Mouse (Mus musculus): ENCODE measurements around the gene Tshz3. TPM values are rescaled to one million over a fixed set of nuclear protein-coding genes. Genes with fewer than 3 reads are reported as not detected.
A peak's percentile ranks its signal among the peaks of the same experiment; 100 is the strongest.

Gene Tshz3
- total RNA-seq, 2 experiments from 2014 or later = 5.5 to 6.1 TPM

DNA sequence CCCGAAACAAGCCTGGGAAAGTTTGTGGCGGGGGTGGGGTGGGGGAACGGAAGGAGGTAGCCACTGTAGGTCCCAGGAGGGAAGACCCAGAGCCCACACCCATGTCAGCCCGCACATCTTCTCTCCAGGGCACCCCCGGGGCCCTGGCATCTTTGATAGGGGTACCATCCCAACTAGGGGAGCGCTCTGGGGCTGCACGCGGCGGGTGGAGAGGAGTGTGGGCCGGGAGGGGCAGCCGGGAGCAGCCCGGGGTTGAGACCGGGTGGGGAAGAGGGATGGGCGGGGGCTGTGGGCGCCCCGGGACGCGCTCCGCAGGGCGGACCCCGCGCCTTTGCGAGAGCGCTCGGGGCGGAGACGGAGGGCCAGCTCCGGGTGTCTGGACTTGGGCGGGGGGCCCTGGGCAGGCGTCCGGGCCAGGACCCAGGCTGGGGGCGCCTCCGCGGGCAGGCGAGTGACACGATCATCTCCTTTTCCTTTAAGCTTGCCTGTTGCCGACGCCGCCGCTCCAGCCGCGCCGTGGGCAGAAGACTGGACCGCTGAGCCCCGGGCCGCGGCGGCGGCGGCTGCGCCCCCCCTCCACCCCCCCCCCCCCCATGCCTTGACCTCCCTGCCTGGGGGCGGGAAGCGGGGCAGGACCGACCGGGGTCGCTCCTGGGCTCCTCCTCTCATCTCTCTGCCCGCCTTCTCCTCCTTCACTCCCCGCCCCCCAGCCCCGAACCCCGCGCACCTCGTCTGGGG is 631 bp upstream of the Tshz3 start:
- DNase-seq = peak; percentile 63

DNA sequence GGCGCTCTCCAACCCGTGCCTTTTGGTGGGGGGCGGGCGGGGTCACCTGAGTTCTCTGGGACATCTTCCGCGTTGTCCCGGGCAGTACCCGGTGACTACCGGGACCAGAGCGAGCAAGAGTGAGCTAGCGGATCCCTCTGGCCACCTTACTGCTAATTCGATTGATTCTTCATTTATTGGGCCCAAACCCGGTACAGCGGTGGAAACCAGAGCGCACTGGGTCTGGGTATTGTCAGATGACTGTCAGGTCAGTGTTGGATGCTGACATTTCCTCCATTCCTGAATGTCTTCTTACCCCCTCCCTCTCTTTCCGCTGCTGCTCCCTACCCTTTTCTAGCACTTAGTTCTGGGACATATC is 650 bp downstream of the Tshz3 start:
- DNase-seq = no peak

DNA sequence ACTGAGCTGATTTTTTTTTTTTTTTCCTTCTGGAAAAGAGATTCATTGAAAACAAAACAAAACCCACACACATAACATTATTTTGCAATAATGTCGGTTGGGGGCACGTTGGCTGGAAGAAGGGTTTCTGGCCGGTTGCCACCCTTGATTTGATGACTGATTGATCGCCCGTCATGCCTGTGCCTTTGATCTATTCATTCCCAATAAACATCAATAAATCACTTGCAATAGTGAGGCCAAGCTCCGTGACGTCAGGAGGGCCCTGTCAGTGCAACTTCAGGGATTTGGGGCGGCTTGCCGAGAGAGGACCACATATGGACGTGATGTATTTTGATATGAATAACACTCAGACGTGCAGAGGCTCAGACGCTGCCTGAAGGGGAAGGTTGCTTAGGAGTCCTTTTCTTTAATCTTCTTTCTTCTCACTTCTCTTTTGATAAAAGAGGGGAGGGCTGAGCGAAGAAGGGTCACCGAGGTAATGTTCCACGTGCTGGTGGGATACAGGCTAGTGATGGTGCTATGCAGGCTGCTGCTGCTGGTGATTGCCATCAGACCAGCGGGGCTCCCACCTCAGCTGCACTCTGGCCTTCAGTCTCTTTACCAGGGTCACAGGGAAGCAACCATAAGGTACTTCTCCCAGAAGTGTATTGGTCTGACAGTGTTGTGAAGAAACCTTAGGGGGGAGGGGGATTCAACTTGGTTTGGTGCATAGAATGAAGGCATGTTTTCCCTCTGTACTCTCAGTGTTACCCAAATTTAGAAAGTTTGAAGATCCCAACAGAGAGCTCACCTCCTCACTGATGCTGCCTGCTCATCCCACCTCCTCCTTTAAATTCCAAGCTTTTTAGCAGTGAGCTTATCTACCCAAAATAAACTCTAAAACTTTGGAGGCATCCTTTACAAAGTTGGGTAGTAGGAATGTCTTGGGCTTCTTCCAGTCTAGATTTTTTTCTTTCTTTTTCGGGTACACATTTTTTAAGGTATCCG is 1.4 kb downstream of the Tshz3 start:
- no peak for DNase-seq

DNA sequence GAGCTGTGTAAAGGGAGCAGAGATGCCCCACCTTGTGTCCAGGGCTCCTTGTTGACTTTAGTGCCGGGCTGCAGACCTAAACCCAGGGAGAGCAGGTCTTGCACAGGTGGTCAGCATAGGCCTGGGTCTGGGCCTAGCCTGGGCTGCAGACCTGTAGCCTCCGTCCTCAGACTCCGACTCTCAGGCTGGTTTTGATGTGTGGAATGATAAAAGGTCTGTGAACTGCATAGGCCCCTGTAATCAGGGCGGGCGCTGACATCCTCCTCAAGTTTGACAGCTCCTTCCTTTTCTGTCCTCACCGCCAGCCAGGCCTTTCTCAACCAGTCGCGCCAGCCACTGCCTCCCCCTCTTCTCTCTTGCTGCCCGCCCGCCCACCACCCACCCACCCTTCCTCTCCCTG is 8.7 kb downstream of the Tshz3 start:
- DNase-seq = no peak

DNA sequence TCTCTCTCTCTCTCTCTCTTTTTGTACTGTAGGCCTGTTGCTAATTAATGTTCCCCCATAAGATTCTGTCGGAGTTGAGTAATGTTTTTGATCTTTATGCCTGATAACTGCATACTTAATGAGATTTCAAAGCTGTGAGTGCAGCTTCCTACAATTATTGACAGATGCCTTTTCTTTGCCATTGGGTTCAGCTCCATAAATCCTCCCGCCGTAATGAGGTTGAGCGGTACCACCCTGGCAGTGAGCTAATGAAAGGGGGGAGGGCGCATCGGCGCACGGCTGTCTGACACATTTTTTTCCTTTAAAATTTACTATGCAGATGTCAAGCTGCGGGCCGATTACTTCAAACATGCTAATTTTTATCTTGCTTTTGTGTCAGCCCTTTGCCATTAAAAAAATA is 9.3 kb downstream of the Tshz3 start:
- DNase-seq = no peak

DNA sequence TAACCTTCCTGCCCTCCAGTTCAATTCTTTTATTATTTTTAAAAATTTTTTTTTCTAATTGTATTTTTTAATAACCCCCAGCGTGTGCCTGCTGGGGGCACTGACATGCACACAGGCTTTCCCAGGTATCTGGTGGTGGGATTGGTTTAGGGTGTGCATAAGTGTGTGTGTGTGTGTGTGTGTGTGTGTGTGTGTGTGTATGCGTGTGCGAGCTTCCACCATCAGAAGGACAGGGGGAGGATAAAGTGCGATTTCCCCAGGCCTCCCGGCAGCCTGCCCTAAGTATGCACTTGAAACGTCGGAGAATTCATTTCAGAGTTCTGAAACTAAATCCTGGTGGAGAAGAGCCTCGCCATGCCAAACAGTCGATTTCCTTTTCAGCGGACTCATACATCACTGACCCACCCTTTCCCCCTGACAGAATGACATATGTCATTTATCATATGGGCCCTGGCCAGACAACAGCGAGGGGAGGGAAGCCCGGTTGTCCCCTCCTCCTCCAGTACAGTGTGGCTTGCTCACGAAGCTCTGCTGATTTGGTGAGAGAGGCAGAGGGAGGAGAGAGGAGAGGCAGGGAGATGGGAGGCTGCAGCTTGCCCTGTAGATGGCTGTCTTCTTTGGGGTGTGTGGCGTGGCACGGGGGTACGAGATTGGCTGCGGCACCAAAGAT is 9.9 kb downstream of the Tshz3 start:
- no peak for DNase-seq

DNA sequence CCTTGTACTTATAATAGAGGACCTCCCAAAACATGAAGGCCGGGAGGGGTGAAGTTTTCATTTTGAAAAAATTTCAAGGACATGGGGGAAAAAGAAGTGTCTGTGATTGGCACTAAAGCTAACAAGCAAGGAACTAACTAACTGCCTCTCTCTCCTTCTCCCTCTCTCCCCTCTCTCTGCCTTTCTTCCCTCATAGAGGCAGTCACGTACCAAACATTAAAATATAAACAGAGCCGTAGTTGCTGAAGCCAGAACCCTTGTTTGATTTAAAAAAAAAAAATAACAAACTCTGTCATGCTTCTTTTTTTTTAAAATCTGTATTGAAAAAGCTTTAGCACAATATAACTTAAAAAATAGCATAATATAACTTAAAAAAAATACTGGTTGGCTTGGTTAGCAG is 10.9 kb downstream of the Tshz3 start:
- no peak for DNase-seq

DNA sequence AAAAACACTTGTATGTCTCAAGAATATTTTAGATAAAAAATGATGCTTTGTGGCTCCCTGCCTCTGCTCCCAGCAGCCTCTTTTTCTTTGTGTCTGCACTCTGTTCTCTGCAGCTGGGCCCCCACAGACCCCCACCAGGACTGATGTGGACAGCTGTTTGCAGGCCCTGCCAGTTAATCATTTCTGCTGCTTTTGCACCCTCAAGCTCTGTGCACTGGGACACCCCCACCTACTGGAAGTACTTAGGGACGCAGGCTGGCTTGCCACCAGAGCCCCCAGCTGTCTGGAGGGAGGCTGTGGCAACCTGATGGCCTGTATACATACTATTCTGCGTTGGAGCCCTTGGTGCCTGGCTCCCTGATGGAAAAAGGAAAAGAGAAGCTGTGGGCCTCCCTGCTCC is 11.3 kb downstream of the Tshz3 start:
- DNase-seq = peak; percentile 69

DNA sequence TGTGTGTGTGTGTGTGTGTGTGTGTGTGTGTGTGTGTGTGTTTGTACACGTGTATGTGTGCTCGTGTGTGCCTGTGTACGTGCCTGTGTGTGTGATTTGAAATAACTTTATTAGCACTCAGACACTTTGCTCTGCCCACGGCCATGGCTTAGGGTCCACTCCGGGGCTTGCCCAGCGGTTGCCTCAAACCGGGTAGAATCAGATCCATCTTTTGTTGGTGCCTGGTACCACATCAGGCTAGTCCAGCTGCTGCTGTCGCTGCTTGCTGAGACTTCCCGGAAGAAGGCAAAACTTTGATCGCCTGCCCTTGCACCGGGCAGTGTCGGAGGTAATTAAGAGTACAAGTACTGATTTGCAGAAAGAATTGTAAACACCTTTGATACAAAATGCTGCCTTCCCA is 12.1 kb downstream of the Tshz3 start:
- DNase-seq = no peak

DNA sequence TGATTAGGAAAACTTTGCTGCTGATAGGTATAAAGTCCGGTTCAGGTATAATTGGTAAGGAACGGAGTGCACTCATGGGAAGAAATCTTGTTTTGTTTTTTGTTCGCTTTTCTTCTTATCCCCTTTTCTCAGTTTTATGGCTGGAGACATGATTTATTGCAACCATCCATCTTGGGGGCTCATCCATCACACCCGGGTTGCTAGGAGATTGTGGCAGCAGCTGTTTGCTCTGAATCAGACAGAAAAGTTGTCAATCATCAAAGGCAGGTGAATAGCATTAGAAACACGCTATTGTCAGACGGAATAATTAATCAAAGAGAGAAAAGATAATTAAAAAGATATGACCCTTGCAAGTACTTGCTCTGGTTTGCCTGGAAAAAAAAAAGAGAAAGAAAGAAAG is 12.5 kb downstream of the Tshz3 start:
- DNase-seq = no peak

DNA sequence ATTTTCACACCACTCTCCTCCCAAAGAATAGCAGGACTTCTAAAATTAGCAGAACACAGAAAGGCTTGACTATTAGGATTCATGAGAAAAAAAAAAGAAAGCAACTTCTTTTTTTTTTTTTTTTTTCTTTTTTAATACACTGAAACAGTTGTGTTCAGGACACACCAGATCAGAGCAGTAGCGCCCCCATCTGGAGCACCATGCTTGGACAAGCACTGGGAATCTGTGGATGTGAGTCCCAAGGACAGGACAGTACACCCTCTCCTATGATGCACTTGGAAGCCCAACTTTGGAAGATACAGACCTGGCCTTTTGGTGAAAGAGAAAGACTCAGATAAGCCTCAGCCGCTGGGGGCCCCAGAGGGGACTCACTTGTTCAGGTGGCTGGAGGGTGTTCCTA is 13.8 kb downstream of the Tshz3 start:
- peak; percentile 52 for DNase-seq

DNA sequence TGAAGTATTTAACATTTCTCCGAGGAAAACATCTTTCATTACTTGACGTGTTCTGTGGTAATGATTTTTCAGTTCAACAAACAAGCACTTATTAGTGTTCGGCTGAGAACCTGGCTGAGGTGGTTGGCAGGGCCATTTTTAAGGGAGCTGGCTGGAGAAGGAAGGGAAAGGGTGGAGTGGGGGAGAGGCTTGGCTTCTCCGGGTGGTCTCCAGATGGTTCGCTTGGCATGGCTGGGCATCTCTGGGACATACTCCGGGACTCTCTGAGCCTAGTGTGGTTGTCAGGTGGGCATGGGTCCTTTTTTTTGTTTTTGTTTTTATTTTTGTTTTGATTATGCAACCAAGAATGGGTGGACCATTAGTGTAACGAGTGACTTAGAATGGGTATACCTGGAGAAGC is 16.4 kb downstream of the Tshz3 start:
- DNase-seq = no peak

DNA sequence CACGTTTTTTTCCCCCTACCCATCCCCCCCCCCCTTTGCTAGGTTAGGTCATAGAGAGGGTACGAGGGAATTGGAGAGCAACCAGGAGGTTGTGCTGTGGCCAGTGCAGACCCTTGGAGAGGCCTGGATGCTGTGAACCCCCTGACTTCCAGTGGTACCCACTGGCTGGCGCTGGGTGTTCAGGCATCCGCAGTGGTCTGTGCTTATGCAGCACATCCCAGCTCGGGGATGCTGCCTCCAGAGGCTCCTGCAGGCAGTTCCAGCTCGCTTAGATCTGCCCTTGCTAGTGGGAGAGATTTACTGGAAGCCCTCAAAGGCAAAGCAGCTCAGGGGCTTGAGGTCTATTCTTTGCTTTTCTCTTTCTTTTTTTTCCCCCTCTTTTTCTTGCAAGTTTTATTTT is 19.3 kb downstream of the Tshz3 start:
- DNase-seq = no peak

DNA sequence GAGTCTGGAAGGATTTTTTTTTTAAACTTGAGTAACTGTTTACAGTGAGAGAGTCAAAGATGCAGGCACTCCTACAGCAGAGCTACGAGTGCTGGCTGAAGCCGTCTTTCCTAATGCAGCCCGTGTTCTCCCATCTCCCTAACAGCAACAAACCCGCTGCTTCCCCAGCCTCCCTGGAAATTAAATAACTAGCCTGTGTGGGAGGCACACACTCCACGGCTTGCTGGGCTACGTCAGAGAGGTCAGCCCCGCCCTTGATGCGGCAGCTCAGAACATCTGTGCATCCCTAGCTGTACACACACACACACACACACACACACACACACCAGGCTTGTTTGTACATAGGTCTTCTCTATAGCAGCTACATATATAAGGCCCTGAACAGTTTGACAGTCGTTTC is 22.9 kb downstream of the Tshz3 start:
- DNase-seq = peak; percentile 39

DNA sequence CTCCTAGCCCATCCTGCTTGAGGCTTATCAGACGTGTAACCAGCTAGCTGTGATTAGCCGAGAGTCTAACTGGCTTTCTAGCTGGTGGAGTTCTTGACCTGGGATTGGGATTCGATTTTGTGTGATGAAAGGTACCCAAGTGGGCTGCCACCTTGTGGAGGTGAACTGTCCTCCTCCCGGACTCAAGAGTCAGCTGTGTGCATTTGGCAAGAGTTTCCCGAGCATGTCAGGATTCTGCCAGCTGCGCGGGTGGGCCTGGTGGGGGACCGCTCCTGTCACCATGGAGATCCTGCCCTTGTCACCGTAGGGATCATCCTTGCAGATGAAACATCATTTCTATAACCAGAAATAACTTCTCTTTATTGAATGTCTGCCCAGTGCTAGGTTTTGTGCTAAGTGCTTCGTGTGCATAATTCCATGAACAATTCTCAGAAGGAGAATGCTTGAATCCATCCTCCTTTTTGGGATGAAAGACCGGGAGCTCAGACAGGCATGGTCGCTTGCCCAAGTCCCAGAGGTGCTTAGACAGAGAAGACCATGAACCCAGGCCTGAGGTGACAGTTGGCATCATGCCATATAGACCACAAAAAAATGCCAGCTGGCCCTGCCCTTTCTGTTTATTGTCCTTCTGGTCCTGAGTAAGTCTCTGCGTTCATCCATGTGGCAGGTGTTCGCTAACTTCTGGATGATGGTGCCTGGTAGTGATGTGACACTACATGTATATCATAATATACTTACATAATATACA is 38.6 kb downstream of the Tshz3 start:
- DNase-seq = no peak

DNA sequence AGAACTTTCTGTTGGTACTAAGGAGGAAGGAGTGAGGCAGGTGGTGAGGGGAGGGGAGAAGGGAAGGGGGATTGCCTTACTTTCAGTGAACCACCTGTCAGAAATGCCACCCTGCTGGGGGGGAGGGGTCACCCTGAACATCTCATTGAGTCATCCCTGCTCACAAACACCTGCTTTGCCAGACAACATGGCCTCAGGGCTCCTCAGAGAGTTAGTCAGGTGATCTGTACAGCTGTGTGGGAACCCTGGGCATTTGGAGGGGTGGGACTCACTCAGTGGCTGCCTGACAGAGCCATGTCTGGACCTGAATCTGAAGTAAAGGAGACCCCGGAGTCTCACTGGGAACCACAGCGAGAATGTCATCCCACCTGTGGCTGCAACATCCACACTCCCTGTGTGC is 53.6 kb downstream of the Tshz3 start:
- DNase-seq = no peak

DNA sequence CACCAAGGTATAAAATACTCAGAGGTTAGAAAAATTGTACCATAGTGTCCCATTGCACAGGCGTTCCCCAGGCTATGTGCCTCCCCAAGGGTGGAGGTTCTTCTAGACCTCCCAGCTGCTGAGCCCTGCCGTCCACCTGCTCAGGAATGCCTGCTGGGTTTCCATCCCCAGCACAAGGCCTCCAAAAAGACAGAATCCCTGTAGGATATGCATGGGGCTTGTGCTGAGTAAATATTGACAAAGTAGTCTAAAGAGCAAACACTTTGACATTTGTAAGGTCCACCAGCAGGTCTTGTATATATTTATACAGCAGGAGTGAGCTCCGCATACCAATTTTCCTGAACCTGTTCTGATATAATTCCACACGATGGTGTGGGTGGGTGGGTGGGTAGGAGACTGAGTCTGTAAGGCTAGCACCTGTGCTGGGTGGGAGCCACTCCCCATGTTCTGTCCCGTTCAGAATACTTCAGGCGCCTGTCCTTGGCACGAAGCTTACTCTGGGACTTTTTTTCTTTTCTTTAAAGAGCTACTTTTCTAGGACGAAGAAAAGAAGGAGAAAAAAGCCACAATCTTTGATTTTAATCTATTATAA is 69.7 kb downstream of the Tshz3 start:
- no peak for DNase-seq

DNA sequence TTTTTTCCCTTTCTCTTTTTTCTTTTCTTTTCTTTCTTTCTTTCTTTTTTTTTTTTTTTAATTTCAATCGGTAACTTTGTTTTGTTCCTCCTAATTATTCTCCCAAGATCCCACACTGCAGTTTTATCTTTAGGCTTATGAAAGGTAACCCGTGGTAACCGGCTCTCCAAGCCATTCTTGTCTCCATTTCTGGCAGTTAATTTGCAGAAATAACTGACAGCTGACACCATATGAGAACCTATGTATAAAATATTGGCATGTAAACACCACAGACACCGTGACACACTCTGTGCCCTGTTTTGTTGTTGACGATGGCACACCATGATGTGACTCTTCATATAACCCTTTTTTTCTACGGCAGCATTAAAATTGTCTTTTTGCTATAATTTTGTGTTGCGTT is 75.2 kb downstream of the Tshz3 start:
- DNase-seq = no peak

DNA sequence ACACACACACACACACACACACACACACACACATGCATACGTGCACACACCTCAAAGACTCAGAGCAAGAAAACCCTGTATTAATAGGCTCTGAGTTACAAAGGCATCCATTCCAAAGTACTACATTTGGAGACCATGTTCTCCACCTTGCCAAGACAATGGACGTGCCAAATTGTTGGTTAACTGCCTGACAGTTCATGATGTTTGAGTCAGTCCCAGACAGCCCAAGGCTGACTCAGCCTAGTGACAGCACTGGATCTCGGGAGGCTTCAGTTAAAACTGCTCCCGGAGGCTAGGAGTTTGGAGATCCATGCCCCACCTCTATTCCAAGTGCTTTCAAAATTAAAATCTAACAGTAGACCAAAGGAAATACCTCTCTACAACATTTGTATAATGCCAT is 79.0 kb downstream of the Tshz3 start:
- DNase-seq = no peak

DNA sequence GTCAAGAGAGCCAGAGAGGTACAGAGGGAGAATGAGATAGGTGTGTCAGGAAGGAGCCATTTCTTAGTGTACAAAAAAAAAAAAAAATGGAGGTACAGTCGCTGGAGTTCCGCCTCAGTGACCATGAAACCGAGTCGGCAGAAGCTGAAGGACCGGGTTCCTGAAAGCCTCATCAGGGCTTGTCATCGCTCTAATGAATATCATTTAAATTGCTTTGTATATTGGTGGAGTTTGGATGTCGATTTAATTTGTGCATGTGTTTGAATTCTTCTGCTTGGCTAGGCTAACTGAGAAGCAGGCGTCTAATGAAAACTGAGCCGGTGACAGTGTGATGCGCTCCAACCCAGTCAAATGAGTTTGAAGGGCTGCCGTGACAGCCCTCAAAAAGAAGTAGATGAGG is 80.5 kb downstream of the Tshz3 start:
- no peak for DNase-seq

DNA sequence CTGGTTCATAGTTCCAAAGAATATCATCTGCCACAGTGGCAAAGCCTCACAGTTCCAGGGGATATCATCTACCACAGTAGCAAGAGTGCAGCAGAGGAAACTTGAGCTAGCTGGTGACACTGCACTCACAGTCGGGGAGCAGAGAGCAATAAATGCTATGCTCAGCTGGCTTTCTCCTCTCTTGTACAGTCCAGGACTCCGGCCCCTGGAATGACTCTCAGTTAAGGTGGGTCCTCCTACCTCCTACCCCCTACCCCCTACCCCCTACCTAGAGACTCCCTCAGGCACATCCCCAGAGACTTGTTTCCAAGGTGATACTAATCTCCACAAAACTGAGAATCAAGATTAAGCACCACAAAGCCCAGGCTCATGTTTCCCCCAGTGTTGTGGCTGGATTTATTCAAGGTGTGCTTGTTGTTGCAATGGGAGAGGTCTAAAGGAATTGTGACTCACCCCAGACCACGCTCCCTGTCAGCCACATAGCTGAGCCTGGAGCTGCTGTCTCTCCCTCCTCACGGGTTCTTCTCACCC is 86.4 kb downstream of the Tshz3 start:
- DNase-seq = no peak

Measured in heart, postnatal 4 days (tissue).